Mouse (Mus musculus): Measurements from ENCODE around the gene Ddr1.

- no peak for TF ChIP-seq CTCF (IDR thresholded peaks at IDR 0.05; ENCODE audit: extremely low read depth, insufficient read depth, low read length)
- no peak for TF ChIP-seq POLR2A (IDR thresholded peaks at IDR 0.05; ENCODE audit: extremely low read depth, insufficient read depth, low read length)
Measured at GRCm38 (mm10) chr17:35752221-35752811, 47.9 kb upstream of the Ddr1 start.

All from cortical plate, adult 2 months (tissue).